Mouse (Mus musculus) lung, adult 2 months (tissue): Measurements from ENCODE around the gene Zfp687.

ENCODE experiments used
- CTCF ChIP-seq: fragments of 200-500 bp; IDR thresholded peaks from 2 replicates; pipeline ENCODE4 v1.5.1; 2011; ENCODE audit warnings: mild to moderate bottlenecking, low read length, control low read depth; ENCODE audit not compliant: insufficient read depth
- POLR2A ChIP-seq: fragments of 200-500 bp; IDR thresholded peaks from 2 replicates; pipeline ENCODE4 v1.6.1; 2011; ENCODE audit warnings: low read depth, mild to moderate bottlenecking, control low read depth, low read length, borderline replicate concordance; ENCODE audit errors: extremely low read depth

DNA sequence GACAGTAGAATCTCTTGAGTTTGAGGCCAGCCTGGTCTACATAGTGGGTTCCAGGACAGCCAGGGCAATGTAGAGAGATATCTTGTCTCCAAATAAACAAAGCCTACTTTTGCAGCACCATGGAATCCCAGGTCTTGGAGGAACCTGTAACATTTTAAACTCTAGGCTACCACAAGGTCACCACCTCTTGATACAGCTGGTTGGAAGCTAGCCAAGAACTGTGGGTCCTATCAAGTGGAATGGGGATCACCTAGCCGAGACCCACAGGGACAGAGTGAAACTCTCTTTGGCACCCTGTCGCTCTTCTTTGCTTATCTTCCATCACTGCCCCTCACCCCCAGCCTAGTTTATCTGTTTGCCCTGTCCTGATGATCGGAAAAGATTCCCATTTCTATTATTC is 42.7 kb downstream of the Zfp687 start:
- TF ChIP-seq POLR2A (no peak), CTCF (no peak)
